Mouse (Mus musculus): ENCODE data around the gene Spint2. TPM values are rescaled to one million over a fixed set of nuclear protein-coding genes. Genes with fewer than 3 reads are reported as not detected.
A peak's percentile ranks its signal among the peaks of the same experiment; 100 is the strongest.

The Spint2 gene
- polyA plus RNA-seq, 1 experiment from 2014 or later: 79.3 TPM

DNA sequence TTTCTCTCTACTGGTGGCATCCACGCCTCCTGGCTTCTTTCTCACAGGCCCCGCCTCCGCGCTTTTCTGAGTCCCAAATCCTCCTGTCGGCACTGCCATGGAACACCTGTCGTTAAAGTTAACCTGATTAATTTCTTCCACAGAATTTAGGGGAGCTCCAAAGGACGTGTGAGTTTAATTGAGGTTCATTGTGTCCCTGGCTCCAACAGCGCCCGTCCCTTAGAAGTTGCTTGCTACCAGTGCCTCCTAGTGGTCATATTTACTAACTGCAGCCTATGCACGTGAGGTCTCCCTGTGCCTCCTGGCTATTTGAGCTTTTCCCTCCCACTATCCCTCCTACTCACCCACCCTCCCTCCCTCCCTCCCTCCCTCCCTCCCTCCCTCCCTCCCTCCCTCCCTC lies 15.3 kb upstream of the Spint2 start:
- Histone ChIP-seq H3K27me3 (replicated peaks; ENCODE audit: low read depth, poor library complexity, severe bottlenecking) (peaks cover 11% of the 10 kb centered on the region; the same call in 1 of the 2 replicates), H3K4me3 (0 out of 2 replicates have a peak overlapping the region, but pooled peaks have one; percentile 6), H3K36me3 (replicated peaks) (no peaks in the 10 kb centered on the region), H3K9me3 (no peaks in the 10 kb centered on the region), H3K27ac (replicated peaks) (no peak overlapping the region), H3K4me1 (peaks cover 27% of the 10 kb centered on the region)
- 9% methylated on average over 10 of the region's 10 CpGs for WGBS
- DNase-seq (ENCODE audit: low spot score): peak; percentile 74

- H3K4me1 ChIP-seq: peaks cover 34% of the 10 kb centered on the region
- 84% methylated on average over 24 of the region's 24 CpGs for WGBS
- no peak overlapping the region for H3K4me3 ChIP-seq
- no peak overlapping the region for H3K27ac ChIP-seq (replicated peaks)
- no peaks in the 10 kb centered on the region for H3K36me3 ChIP-seq (replicated peaks)
- H3K9me3 ChIP-seq: no peaks in the 10 kb centered on the region
- H3K27me3 ChIP-seq (replicated peaks; ENCODE audit: low read depth, poor library complexity, severe bottlenecking): peaks cover 10% of the 10 kb centered on the region
- no peak for DNase-seq (ENCODE audit: low spot score)
Observed at GRCm38 (mm10) chr7:29295861-29296647, 14.3 kb upstream of the Spint2 start.

GRCm38 (mm10) chr7:29294111-29294761 lies 12.5 kb upstream of the Spint2 start:
- H3K27ac ChIP-seq (replicated peaks): peak overlapping the region; percentile 14; the same call in 1 of the 2 replicates
- WGBS: 69% methylated on average over 13 of the region's 13 CpGs
- H3K36me3 ChIP-seq (replicated peaks): no peaks in the 10 kb centered on the region
- peaks cover 50% of the 10 kb centered on the region for H3K4me1 ChIP-seq
- H3K9me3 ChIP-seq: no peaks in the 10 kb centered on the region
- no peak for DNase-seq (ENCODE audit: low spot score)
- H3K4me3 ChIP-seq: 0 out of 2 replicates have a peak overlapping the region, but pooled peaks have one; percentile 9
- peaks cover 28% of the 10 kb centered on the region for H3K27me3 ChIP-seq (replicated peaks; ENCODE audit: low read depth, poor library complexity, severe bottlenecking)

GRCm38 (mm10) chr7:29293131-29294065 lies 11.7 kb upstream of the Spint2 start:
- DNase-seq (ENCODE audit: low spot score): peak; percentile 24
- H3K36me3 ChIP-seq (replicated peaks): no peaks in the 10 kb centered on the region
- H3K27me3 ChIP-seq (replicated peaks; ENCODE audit: low read depth, poor library complexity, severe bottlenecking): peaks cover 34% of the 10 kb centered on the region
- H3K9me3 ChIP-seq: no peaks in the 10 kb centered on the region
- peak overlapping the region; percentile 68 for H3K27ac ChIP-seq (replicated peaks)
- peaks cover 58% of the 10 kb centered on the region for H3K4me1 ChIP-seq
- 21% methylated on average over 19 of the region's 19 CpGs for WGBS
- H3K4me3 ChIP-seq: 0 out of 2 replicates have a peak overlapping the region, but pooled peaks have one; percentile 19

- 22% methylated on average over 8 of the region's 8 CpGs for WGBS
- H3K27ac ChIP-seq (replicated peaks): peak overlapping the region; percentile 68
- no peak for DNase-seq (ENCODE audit: low spot score)
- no peaks in the 10 kb centered on the region for H3K9me3 ChIP-seq
- H3K36me3 ChIP-seq (replicated peaks): no peaks in the 10 kb centered on the region
- peaks cover 59% of the 10 kb centered on the region for H3K4me1 ChIP-seq
- H3K27me3 ChIP-seq (replicated peaks; ENCODE audit: low read depth, poor library complexity, severe bottlenecking): peaks cover 43% of the 10 kb centered on the region
- H3K4me3 ChIP-seq: peak overlapping the region; percentile 35
Observed at GRCm38 (mm10) chr7:29292458-29293098, 10.9 kb upstream of the Spint2 start.

- no peaks in the 10 kb centered on the region for H3K9me3 ChIP-seq
- H3K4me3 ChIP-seq: peak overlapping the region; percentile 36
- peak; percentile 63 for DNase-seq (ENCODE audit: low spot score)
- H3K4me1 ChIP-seq: peaks cover 59% of the 10 kb centered on the region
- H3K27ac ChIP-seq (replicated peaks): peak overlapping the region; percentile 68
- peaks cover 49% of the 10 kb centered on the region for H3K27me3 ChIP-seq (replicated peaks; ENCODE audit: low read depth, poor library complexity, severe bottlenecking)
- no peaks in the 10 kb centered on the region for H3K36me3 ChIP-seq (replicated peaks)
- 23% methylated on average over 7 of the region's 7 CpGs for WGBS
Observed at GRCm38 (mm10) chr7:29291616-29292457, 10.1 kb upstream of the Spint2 start.

GRCm38 (mm10) chr7:29290691-29291485 lies 9.2 kb upstream of the Spint2 start:
- peaks cover 59% of the 10 kb centered on the region for H3K4me1 ChIP-seq
- H3K4me3 ChIP-seq: peak overlapping the region; percentile 36
- 44% methylated on average over 11 of the region's 11 CpGs for WGBS

GRCm38 (mm10) chr7:29289856-29290255 lies 8.1 kb upstream of the Spint2 start:
- H3K4me1 ChIP-seq: peaks cover 59% of the 10 kb centered on the region
- H3K9me3 ChIP-seq: no peaks in the 10 kb centered on the region
- no peaks in the 10 kb centered on the region for H3K36me3 ChIP-seq (replicated peaks)
- DNase-seq (ENCODE audit: low spot score): peak; percentile 40
- peak overlapping the region; percentile 75 for H3K4me3 ChIP-seq
- peaks cover 62% of the 10 kb centered on the region for H3K27me3 ChIP-seq (replicated peaks; ENCODE audit: low read depth, poor library complexity, severe bottlenecking)
- WGBS: 79% methylated on average over 6 of the region's 6 CpGs
- H3K27ac ChIP-seq (replicated peaks): peak overlapping the region; percentile 83

More at GRCm38 (mm10) chr7:29290691-29291485, 9.2 kb upstream of the Spint2 start:
- Histone ChIP-seq H3K9me3 (no peaks in the 10 kb centered on the region), H3K27me3 (replicated peaks; ENCODE audit: low read depth, poor library complexity, severe bottlenecking) (peaks cover 53% of the 10 kb centered on the region), H3K27ac (replicated peaks) (peak overlapping the region; percentile 68), H3K36me3 (replicated peaks) (no peaks in the 10 kb centered on the region)
- DNase-seq (ENCODE audit: low spot score): no peak

DNA sequence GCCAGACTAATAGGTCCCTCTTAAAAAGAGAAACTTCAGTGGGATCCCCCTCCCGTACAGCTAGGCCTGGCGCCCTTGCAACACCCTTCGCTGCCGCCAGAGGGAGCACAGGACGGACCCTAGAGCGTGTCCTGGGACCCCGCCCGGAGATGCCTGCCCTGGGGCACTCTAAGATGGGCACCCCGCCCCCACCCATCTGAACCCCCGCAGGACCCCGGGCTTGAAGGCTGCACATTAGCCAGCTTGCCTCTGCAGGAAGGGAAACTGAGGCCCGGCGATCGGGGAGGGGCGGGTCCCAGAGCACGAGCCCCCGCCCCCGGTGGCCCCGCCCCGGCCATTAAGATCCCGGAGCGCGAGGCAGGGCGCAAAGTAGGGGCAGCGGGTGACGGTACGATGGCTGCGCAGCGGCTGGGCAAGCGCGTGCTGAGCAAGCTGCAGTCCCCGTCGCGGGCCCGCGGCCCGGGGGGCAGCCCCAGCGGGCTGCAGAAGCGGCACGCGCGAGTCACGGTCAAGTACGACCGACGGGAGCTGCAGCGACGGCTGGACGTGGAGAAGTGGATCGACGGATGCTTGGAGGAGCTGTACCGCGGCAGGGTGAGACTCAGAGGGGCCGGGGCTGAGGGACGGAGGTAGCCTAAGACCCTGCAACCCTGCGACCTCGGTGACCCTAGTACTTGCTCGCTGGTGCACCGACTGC lies 7.4 kb upstream of the Spint2 start, which contains the start of gene Ppp1r14a:
Ppp1r14a (plus strand) TSS at position 367 of the 697 bp plus-strand sequence.
- no peaks in the 10 kb centered on the region for H3K9me3 ChIP-seq
- WGBS: under 1% methylated on average over 59 of the region's 59 CpGs
- peaks cover 66% of the 10 kb centered on the region for H3K27me3 ChIP-seq (replicated peaks; ENCODE audit: low read depth, poor library complexity, severe bottlenecking)
- DNase-seq (ENCODE audit: low spot score): peak; percentile 89
- H3K36me3 ChIP-seq (replicated peaks): no peaks in the 10 kb centered on the region
- H3K4me3 ChIP-seq: peak within 1 kb of the TSS; percentile 75
- peak within 1 kb of the TSS; percentile 83 for H3K27ac ChIP-seq (replicated peaks)
- H3K4me1 ChIP-seq: peaks cover 56% of the 10 kb centered on the region

GRCm38 (mm10) chr7:29288079-29288478 lies 6.4 kb upstream of the Spint2 start:
- Histone ChIP-seq H3K27me3 (replicated peaks; ENCODE audit: low read depth, poor library complexity, severe bottlenecking) (peaks cover 69% of the 10 kb centered on the region), H3K4me1 (peaks cover 46% of the 10 kb centered on the region)
- 83% methylated on average over 2 of the region's 2 CpGs for WGBS

More at GRCm38 (mm10) chr7:29288079-29288478, 6.4 kb upstream of the Spint2 start:
- H3K9me3 ChIP-seq: no peaks in the 10 kb centered on the region
- H3K36me3 ChIP-seq (replicated peaks): no peaks in the 10 kb centered on the region
- H3K4me3 ChIP-seq: no peak overlapping the region
- no peak overlapping the region for H3K27ac ChIP-seq (replicated peaks)
- DNase-seq (ENCODE audit: low spot score): no peak

Data from embryonic facial prominence, embryonic 10.5 days (tissue).